Mouse (Mus musculus): ENCODE results near the gene Lcn8.
"Not testable (repeated sequence)": the region's sequence is repeated elsewhere in the genome, so short reads cannot be mapped to it uniquely, and the experiment has no call there.

Gene Lcn8

GRCm38 (mm10) chr2:25664125-25664524 is 11.2 kb downstream of the Lcn8 start:
- CTCF ChIA-PET = no interaction called here

- CTCF ChIA-PET = no interaction called here
These were observed 13.6 kb downstream of the Lcn8 start for GRCm38 (mm10) chr2:25666516-25666915.

DNA sequence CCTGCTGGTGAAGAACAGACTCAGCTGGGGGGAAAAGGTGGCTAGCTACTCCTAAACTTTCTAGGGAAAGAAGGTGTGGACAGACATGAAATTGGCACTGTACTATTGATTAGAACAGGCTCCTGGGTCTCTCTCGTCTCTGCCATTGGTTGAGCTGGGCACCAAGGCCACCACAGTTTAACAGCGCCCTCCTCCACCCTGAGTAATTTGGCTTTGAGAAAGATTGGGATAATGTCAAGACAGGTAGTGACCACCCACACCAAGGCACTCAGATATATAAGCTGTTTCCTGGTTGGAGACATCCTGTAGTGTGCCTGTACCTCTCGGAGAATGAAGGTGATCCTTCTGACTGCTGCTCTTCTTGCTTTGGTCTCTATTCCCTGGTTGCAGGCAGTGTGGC is 23.6 kb downstream of the Lcn8 start, which contains the start of gene Lcn6:
TSS of gene Lcn6 (plus strand) at position 301 of the 400 bp plus-strand sequence.
- CTCF ChIA-PET = no interaction called here

GRCm38 (mm10) chr2:25679559-25679958 is 26.6 kb downstream of the Lcn8 start:
- CTCF ChIA-PET = no interaction called here

DNA sequence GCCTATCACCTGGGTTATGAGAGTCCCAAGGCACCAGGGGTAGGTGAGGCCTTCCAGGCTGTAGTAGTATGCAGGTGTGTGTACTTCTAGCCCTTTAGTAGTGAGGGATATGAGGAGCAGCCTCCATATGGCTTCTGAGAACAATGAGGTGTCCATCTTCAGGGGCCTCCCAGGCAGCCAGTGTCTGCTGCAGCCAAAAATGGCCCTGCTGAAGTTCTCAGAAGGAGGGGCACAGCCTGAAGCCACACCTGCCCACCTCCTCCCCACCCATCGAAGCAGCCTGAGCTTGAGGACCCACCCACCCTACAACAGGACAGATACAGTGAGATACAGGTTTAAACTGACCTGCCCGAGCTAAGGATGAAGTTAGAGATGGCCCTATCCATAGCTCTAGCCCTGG is 29.5 kb downstream of the Lcn8 start, which contains the start of gene Lcn10:
TSS of gene Lcn10 (plus strand) at position 301 of the 400 bp plus-strand sequence.
- CTCF ChIA-PET = interaction anchor here (0.5 kb wide), 1 partner anchor 43 kb away, joined by 3 read pairs; no protein-coding TSS in a partner anchor

- CTCF ChIA-PET = no interaction called here
These were observed 34.0 kb downstream of the Lcn8 start for GRCm38 (mm10) chr2:25686941-25687340.

GRCm38 (mm10) chr2:25694605-25695004 is 41.7 kb downstream of the Lcn8 start:
- CTCF ChIA-PET = interaction anchor here (1.2 kb wide), 1 partner anchor 37 kb away, joined by 3 read pairs; no protein-coding TSS in a partner anchor

- CTCF ChIA-PET = no interaction called here
These were observed 44.0 kb downstream of the Lcn8 start for GRCm38 (mm10) chr2:25696951-25697350.

DNA sequence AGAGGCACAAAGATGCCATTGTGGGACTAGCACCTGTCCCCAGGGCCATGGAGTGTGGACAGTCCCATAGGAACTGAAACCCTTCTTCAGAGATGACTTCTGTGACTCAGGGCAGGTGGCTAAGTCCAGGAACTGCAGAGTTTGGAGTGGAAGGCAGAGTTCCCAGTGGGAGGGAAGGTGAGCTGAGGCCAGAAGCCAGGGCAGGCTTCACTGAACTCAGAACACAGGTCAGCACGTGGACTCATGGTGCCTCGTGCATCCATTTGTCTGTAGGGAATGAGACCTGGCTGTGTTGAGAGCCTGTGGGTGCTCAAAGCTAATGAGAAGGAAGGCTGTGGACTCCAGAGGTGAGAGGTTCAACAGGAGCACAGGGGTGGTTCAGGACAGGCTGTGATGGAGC is 45.8 kb downstream of the Lcn8 start:
- CTCF ChIA-PET = no interaction called here

- CTCF ChIA-PET = not testable (repeated sequence)
These were observed 46.8 kb downstream of the Lcn8 start, which contains the start of gene Obp2a for GRCm38 (mm10) chr2:25699743-25700142. TSS of gene Obp2a (plus strand) at chr2:25700043.

DNA sequence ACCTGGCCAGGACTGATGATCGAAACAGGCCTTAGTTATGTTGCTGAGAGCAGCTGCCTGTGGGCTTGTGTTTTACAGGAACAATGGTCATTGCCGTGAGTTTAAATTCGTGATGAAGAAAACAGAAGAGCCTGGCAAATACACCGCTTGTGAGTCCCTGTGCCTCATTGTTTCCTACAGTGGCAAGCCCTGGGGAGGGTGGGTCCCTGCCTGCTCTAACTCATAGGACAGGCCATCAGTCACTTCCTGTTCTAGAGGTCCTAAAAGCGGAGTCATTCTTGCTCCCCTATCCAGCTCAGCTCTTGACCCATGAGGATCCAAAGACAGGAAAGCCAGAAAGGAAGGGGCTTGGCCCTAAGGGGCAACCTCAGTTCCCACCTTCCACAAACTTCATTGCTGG is 48.1 kb downstream of the Lcn8 start:
- CTCF ChIA-PET = no interaction called here

GRCm38 (mm10) chr2:25703706-25704105 is 50.8 kb downstream of the Lcn8 start:
- CTCF ChIA-PET = no interaction called here
